Mouse (Mus musculus) A20 (cell line): ENCODE data around the gene Bcl7c.
A peak's percentile ranks its signal among the peaks of the same experiment; 100 is the strongest.

Source experiments
- DNase-seq: peaks from one replicate; pipeline ENCODE4 v3.0.0-alpha.2; 2011; ENCODE audit warnings: low read depth, low spot score

The Bcl7c gene

GRCm38 (mm10) chr7:127685304-127686018, 23.3 kb downstream of the Bcl7c start:
- no peak for DNase-seq

DNA sequence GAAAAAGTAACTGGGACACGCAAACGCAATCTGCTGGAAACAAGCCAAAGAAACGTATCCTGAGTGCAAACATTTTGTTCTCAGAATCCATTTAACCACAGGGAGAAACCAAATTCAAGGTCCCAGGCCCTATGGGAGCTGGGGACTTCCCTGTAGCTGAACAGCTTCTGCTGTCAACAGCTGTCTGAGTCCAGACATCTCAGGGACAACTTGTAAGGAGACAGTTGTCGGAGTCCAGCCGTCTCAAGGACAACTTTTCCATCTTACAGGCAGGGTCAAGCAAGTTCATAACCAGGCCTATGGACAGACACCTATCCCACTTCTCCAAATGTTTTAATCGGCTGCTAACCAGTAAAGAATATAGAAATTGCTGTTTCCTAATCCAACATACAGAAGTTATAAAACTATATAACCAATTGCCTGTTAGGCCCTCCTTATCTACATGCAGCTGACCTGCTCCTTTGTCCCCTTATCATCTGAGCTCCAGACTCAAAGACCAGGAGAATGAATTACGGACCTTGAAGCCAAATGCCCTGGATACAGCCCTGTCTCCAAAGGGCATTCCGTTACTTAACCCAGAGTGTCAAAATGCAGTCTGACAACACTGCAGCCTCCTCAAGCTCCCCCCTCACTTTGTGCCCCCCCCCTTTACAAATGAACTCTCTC, 26.7 kb downstream of the Bcl7c start:
- DNase-seq = no peak

DNA sequence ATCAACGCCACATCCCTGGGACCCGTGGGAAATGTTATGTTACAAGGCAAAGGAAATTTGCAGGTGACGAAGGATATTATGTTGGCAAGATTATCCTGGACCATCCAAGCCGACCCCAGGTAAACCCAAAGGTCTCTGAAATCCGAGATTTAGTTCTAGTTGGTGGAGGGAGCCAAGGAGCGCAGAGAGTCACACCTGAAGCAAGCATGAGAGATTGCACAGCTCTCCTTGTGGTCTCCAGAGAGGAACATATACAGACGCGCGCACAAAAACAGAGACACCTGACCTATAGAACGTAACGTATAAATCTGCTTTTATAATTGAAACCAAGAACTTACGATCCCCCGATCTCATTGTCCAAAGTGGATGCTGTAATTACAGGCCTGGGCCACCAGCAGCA, 28.2 kb downstream of the Bcl7c start:
- no peak for DNase-seq

GRCm38 (mm10) chr7:127678811-127679210, 29.9 kb downstream of the Bcl7c start:
- no peak for DNase-seq

GRCm38 (mm10) chr7:127677609-127678008, 31.1 kb downstream of the Bcl7c start:
- DNase-seq = no peak

- peak; percentile 61 for DNase-seq
Measured at GRCm38 (mm10) chr7:127677077-127677476, 31.7 kb downstream of the Bcl7c start.

GRCm38 (mm10) chr7:127675391-127675811, 33.3 kb downstream of the Bcl7c start:
- DNase-seq = no peak

- peak; percentile 80 for DNase-seq
Measured at GRCm38 (mm10) chr7:127674977-127675376, 33.8 kb downstream of the Bcl7c start.

DNA sequence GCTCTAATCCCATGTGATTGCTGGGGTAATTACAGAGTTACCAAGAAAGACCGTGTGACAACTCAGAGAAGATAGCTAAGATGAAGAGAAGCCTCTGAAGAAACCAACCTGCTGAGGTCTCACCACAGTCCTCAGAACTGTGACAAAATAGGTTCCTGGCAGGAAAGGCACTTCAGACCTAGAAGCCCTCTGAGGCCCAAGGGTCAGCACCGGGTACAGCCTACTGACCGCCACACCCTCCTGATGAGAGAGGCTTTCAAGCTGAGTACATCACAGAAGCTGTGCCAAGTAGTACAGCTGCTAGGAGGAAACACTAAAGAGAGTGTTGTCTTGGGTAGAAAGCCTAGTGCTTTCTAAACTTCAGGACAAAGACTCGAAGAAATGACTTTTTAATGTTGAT, 36.0 kb downstream of the Bcl7c start:
- no peak for DNase-seq

GRCm38 (mm10) chr7:127671880-127672774, 36.6 kb downstream of the Bcl7c start:
- DNase-seq = no peak

- DNase-seq = no peak
Measured at GRCm38 (mm10) chr7:127667171-127667570, 41.6 kb downstream of the Bcl7c start.

DNA sequence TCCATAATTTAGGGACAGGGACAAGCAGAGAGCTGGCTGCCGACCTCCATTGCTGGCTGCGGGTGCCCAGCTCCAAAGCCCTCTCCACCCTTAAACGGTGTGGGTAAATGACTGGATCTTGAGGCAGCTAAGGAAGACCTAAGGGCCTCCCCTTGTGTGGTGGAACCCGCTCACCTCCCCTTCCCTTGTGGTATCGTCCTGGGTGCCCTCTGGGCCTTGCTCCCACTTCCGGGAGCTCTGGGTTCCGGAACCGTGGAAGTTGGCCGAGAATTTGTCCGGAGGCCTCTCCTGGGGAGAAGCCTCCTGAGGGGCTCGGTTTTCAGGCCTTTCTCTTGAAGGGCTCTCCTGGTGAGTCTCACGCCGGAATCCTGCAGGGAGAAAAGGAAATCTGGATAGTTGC, 42.1 kb downstream of the Bcl7c start:
- no peak for DNase-seq

GRCm38 (mm10) chr7:127666066-127666654, 42.6 kb downstream of the Bcl7c start:
- no peak for DNase-seq

DNA sequence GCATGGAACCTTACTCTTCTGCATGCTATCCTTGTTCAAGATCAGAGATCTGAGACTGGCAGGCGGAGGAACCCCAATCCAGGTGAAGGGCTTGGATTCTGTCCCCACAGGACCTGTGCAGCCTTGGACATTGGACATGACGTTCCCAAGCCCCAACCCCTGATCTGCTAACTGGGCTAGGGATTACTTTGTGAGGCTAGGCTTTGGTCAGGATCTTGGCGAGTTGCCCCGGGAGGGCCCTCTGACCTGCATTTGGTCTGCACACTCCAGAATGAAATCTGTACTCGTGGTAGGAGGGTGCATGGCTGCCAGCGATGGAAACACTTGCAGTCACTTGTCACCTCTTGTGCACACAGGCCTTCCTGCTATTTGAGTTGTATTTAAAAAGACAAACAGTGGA, 45.8 kb downstream of the Bcl7c start:
- no peak for DNase-seq

DNA sequence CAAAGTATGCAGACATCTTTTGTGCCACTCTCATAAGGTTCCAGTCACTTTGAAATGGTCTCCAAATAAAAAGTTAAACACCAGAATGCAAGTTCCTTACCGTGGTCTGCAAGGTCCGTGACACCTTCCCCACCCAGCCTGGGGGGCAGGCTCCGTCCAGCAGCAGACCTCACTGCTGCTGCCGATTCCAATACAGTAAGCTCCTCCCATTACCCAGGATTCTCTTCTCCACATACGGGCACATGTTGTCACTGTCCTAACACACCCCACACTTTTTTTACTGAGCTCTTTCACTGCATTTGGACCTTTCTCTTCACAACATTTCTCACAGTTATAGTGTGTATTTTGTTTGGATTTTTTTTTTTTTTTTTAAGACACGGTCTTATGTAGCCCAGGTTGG, 46.9 kb downstream of the Bcl7c start:
- DNase-seq = peak; percentile 74

- peak; percentile 56 for DNase-seq
Measured at GRCm38 (mm10) chr7:127660882-127661281, 47.9 kb downstream of the Bcl7c start.

DNA sequence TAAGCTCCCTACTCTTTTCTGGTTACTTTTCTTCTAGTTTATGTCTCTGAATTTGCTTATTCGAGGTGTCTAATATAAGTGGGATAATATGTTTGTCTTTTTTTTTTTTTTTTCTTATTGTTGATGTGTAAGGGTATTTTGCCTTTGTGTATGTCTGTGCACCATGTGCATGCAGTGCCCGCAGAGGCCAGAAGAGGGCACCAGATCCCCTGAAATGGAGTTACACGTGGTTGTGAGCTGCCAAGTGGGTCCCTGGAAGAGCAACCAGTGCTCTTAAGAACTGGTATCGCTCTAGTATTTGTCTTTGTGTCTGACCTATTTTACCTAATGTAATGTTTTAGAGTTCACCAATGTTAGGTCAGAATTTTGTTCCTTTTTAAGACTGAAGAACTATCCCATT, 51.8 kb downstream of the Bcl7c start:
- peak; percentile 82 for DNase-seq

DNA sequence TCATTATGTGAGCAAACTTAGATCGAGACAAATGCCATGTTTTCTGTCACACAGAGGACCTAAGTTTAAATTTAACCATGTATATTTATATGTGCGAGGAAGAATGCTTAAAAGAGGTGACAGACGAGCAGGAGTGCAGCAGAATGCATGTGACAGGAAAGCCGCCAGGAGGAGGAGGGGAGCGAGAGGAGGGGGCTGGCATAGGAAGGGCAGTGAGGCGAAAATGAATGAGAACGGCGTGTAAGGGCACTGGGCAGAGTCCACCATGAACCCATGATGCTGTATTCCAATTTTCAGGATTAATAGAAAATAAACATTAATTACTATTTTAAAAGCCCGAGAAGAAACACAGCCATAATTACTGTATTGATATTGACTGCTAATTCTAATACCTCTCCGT, 54.4 kb downstream of the Bcl7c start:
- DNase-seq = no peak

- no peak for DNase-seq
Measured at GRCm38 (mm10) chr7:127652050-127652449, 56.7 kb downstream of the Bcl7c start.

DNA sequence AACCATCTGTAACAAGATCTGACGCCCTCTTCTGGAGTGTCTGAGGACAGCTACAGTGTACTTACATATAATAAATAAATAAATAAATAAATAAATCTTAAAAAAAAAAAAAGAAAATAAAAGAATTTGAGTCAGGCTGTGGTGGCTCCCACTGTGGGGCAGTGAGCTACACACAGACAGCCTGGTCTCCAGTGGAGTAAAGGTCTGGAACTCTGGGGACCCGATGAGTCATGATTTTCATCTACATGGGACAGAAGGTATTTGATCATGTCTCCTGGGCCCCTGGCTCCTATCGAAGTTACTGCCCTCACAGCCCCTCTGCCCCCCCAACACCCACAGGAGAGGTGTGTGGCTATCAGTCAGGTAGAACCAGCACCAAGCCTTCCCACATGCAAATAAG, 57.1 kb downstream of the Bcl7c start:
- no peak for DNase-seq

DNA sequence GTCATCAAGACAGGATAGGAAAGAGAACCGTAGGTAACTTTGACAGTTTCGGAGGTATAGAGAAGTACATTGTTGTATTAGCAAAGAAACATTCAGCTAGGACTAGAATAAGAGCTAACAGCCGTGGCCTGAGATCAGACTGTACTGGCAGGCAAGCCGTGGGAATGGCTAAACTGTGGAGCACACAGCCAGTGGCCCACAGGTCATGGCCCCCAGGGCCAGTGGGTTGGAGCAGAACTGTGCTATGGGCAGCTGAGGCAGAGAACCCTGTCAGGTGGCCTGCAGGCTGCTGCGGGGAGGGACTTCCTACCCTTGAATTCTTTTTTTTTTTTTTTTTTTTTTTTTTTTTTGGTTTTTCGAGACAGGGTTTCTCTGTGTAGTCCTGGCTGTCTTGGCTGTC, 59.5 kb downstream of the Bcl7c start:
- DNase-seq = no peak
